9 mouse cellular contexts compared by ENCODE assay signal in genomic region chr11:96621167-96621566, GRCm38 (mm10).
DNase-seq lines count a peak whose midpoint lies in the region; ATAC-seq and TF ChIP-seq lines count a peak whose summit lies in the region.
"Had no signal": no experiment of that assay in that cellular context is flagged by ENCODE, and none has a peak within 500 bp of the region (broad histone marks: within the 10 kb centered on the region; RNA-seq: fewer than 3 reads in every experiment).

No protein-coding gene starts in this region.

- ATAC-seq in heart, embryonic 12.5 days (ENCODE audit: insufficient number of reproducible peaks, low FRiP score): no peak
- ATAC-seq in kidney, embryonic 14.5 days (ENCODE audit: low FRiP score, low TSS enrichment): no peak

- no peaks in the 10 kb centered on the region for H3K79me2 ChIP-seq in heart, adult 2 months (replicated peaks; ENCODE audit: control insufficient read depth, insufficient read depth, low read length)
- no peaks in the 10 kb centered on the region for H3K79me2 ChIP-seq in liver, adult 2 months (ENCODE audit: control insufficient read depth, insufficient read depth, low read length)

- H3K9me3 ChIP-seq in heart, embryonic 12.5 days (replicated peaks): no peaks in the 10 kb centered on the region
- H3K9me3 ChIP-seq in kidney, embryonic 14.5 days (ENCODE audit: control insufficient read depth, low read length): no peaks in the 10 kb centered on the region

- TF ChIP-seq POLR2A in heart, adult 2 months (IDR thresholded peaks at IDR 0.05; ENCODE audit: insufficient read depth, low read depth, low read length): no peak
- TF ChIP-seq POLR2A in liver, adult 2 months (IDR thresholded peaks at IDR 0.05; ENCODE audit: extremely low read depth, insufficient read depth, low read length): no peak

- no peak for TF ChIP-seq EP300 in heart, adult 2 months (IDR thresholded peaks at IDR 0.05; ENCODE audit: insufficient read depth, low read depth, low read length)

- DNase-seq in heart, adult 2 months: peak; percentile 59 to 79
- peak; percentile 36 for DNase-seq in c-Kit-negative CD71-positive TER-119-positive erythroid progenitor cells, embryonic 14.5 days (ENCODE audit: low read depth, low spot score)
- DNase-seq in frontal cortex, postnatal 25 days (ENCODE audit: low spot score in 2 of 2): peak; percentile 60 to 65
- peak; percentile 58 for DNase-seq in liver, adult 2 months (ENCODE audit: extremely low read depth, low read depth, low spot score)
- peak; percentile 22 for DNase-seq in retina, adult 2 months (ENCODE audit: low read depth, low spot score)
- peak; percentile 63 for DNase-seq in thymus, postnatal 25 days

- peaks cover 1% of the 10 kb centered on the region for H3K4me1 ChIP-seq in heart, adult 2 months (ENCODE audit: control insufficient read depth, insufficient read depth, low read length)
- no peaks in the 10 kb centered on the region; the same call in 1 of the 2 replicates for H3K4me1 ChIP-seq in heart, embryonic 12.5 days (replicated peaks)
- H3K4me1 ChIP-seq in kidney, embryonic 14.5 days (ENCODE audit: control insufficient read depth, insufficient read depth, low read length): peaks cover 4% of the 10 kb centered on the region
- no peaks in the 10 kb centered on the region for H3K4me1 ChIP-seq in liver, adult 2 months (ENCODE audit: control insufficient read depth, insufficient read depth, low read length)

- TF ChIP-seq CTCF in heart, adult 2 months (IDR thresholded peaks at IDR 0.05): peak; percentile 99
- peak; percentile 77 for TF ChIP-seq CTCF in liver, adult 2 months (IDR thresholded peaks at IDR 0.05; ENCODE audit: low read depth, low read length)

- WGBS in heart, adult 2 months: 28% methylated on average over 4 of the region's 4 CpGs
- 30% methylated on average over 4 of the region's 4 CpGs for WGBS in heart, embryonic 12.5 days
- WGBS in kidney, embryonic 14.5 days: 21% methylated on average over 4 of the region's 4 CpGs
- WGBS in liver, adult 2 months: 26% methylated on average over 4 of the region's 4 CpGs

- no peak overlapping the region for H3K4me2 ChIP-seq in heart, embryonic 12.5 days
- H3K4me2 ChIP-seq in kidney, embryonic 14.5 days (replicated peaks; ENCODE audit: low read depth, low read length): peak overlapping the region; percentile 15

- H3K36me3 ChIP-seq in heart, adult 2 months (ENCODE audit: control insufficient read depth, insufficient read depth, low read length): peaks cover 2% of the 10 kb centered on the region; the same call in 1 of the 2 replicates
- no peaks in the 10 kb centered on the region for H3K36me3 ChIP-seq in heart, embryonic 12.5 days
- H3K36me3 ChIP-seq in kidney, embryonic 14.5 days (ENCODE audit: control insufficient read depth, insufficient read depth, low read length): no peaks in the 10 kb centered on the region
- H3K36me3 ChIP-seq in liver, adult 2 months (ENCODE audit: control insufficient read depth, insufficient read depth, low read length): no peaks in the 10 kb centered on the region

- H3K27me3 ChIP-seq in heart, adult 2 months (ENCODE audit: control insufficient read depth, insufficient read depth, low read length): no peaks in the 10 kb centered on the region
- H3K27me3 ChIP-seq in heart, embryonic 12.5 days (replicated peaks): peaks cover 46% of the 10 kb centered on the region
- H3K27me3 ChIP-seq in kidney, embryonic 14.5 days (ENCODE audit: control insufficient read depth, insufficient read depth, low read length): no peaks in the 10 kb centered on the region
- no peaks in the 10 kb centered on the region for H3K27me3 ChIP-seq in liver, adult 2 months (ENCODE audit: control insufficient read depth, insufficient read depth, low read length)

- no peak overlapping the region for H3K27ac ChIP-seq in heart, adult 2 months
- no peak overlapping the region for H3K27ac ChIP-seq in heart, embryonic 12.5 days (ENCODE audit: poor library complexity, severe bottlenecking)
- H3K27ac ChIP-seq in kidney, embryonic 14.5 days (ENCODE audit: low read depth, low read length): peak overlapping the region; percentile 7; the same call in 1 of the 2 replicates
- H3K27ac ChIP-seq in liver, adult 2 months (replicated peaks; ENCODE audit: insufficient read depth, low read depth, low read length): no peak overlapping the region

- no peak overlapping the region for H3K9ac ChIP-seq in heart, adult 2 months (ENCODE audit: low read depth, low read length)
- H3K9ac ChIP-seq in heart, embryonic 12.5 days: no peak overlapping the region
- H3K9ac ChIP-seq in kidney, embryonic 14.5 days (ENCODE audit: low read depth, low read length): no peak overlapping the region
- H3K9ac ChIP-seq in liver, adult 2 months (ENCODE audit: low read depth, low read length): no peak overlapping the region

- intact Hi-C loops in heart, adult 2 months (cut with DNase I): loop anchor here (2.0 to 5.0 kb wide), 3 partner anchors 44 to 342 kb away; no protein-coding TSS in a partner anchor

- no peak overlapping the region for H3K4me3 ChIP-seq in heart, adult 2 months
- no peak overlapping the region for H3K4me3 ChIP-seq in heart, embryonic 12.5 days
- H3K4me3 ChIP-seq in kidney, embryonic 14.5 days (ENCODE audit: low read length): no peak overlapping the region
- no peak overlapping the region for H3K4me3 ChIP-seq in liver, adult 2 months (ENCODE audit: insufficient read depth, low read depth, low read length)
- H3K4me3 ChIP-seq: erythroblast, embryonic 14.5 days had no signal
